In genomic region chr5:73881941-73882340, GRCm38 (mm10) we compare ENCODE assay signal across 9 mouse cellular contexts.
DNase-seq lines count a peak whose midpoint lies in the region; ATAC-seq and TF ChIP-seq lines count a peak whose summit lies in the region.
"Had no signal": no experiment of that assay in that cellular context is flagged by ENCODE, and none has a peak within 500 bp of the region (broad histone marks: within the 10 kb centered on the region; RNA-seq: fewer than 3 reads in every experiment).

No protein-coding gene starts in this region.

- TF ChIP-seq EP300 in lung, postnatal 0 days (IDR thresholded peaks at IDR 0.05) = peak; percentile 72

- no peaks in the 10 kb centered on the region for H3K27me3 ChIP-seq in midbrain, postnatal 0 days (ENCODE audit: insufficient read depth, low read length)
- no peaks in the 10 kb centered on the region for H3K27me3 ChIP-seq in midbrain, embryonic 13.5 days
- no peaks in the 10 kb centered on the region for H3K27me3 ChIP-seq in intestine, embryonic 16.5 days (replicated peaks; ENCODE audit: control insufficient read depth, insufficient read depth, low read length)
- no peaks in the 10 kb centered on the region for H3K27me3 ChIP-seq in lung, postnatal 0 days (replicated peaks; ENCODE audit: insufficient read depth, low read length)
- H3K27me3 ChIP-seq: neural tube, embryonic 12.5 days had no signal

- no peak for ATAC-seq in midbrain, postnatal 0 days (ENCODE audit: low FRiP score)
- ATAC-seq in midbrain, embryonic 13.5 days = no peak
- ATAC-seq in intestine, embryonic 16.5 days = 0 out of 2 replicates have a peak, but pooled peaks have one; percentile 21
- peak; percentile 96 for ATAC-seq in lung, postnatal 0 days

- TF ChIP-seq CTCF in midbrain, postnatal 0 days (IDR thresholded peaks at IDR 0.05) = no peak
- peak; percentile 39 for TF ChIP-seq CTCF in lung, postnatal 0 days (IDR thresholded peaks at IDR 0.05)

- peak; percentile 51 for DNase-seq in midbrain, postnatal 0 days (ENCODE audit: low spot score)
- DNase-seq in embryo, embryonic 9.5 days (ENCODE audit: extremely low spot score) = peak; percentile 55
- peak; percentile 83 for DNase-seq in lung, postnatal 0 days (ENCODE audit: low spot score)
- DNase-seq in right cerebral cortex, adult 2 months (ENCODE audit: low spot score in 2 of 2) = no peak
- no peak for DNase-seq in layer of hippocampus, adult 9-11 months
- DNase-seq in MN1 (ENCODE audit: low spot score) = no peak

- no peak overlapping the region for H3K4me2 ChIP-seq in midbrain, postnatal 0 days (ENCODE audit: low read depth, low read length, poor library complexity, severe bottlenecking)
- H3K4me2 ChIP-seq in midbrain, embryonic 13.5 days (replicated peaks) = no peak overlapping the region
- no peak overlapping the region for H3K4me2 ChIP-seq in intestine, embryonic 16.5 days (ENCODE audit: low read depth, low read length)
- H3K4me2 ChIP-seq in lung, postnatal 0 days (replicated peaks; ENCODE audit: low read depth, low read length) = no peak overlapping the region
- H3K4me2 ChIP-seq: neural tube, embryonic 12.5 days had no signal

- H3K9me3 ChIP-seq in midbrain, postnatal 0 days (ENCODE audit: low read length) = no peaks in the 10 kb centered on the region
- H3K9me3 ChIP-seq in midbrain, embryonic 13.5 days = no peaks in the 10 kb centered on the region
- no peaks in the 10 kb centered on the region for H3K9me3 ChIP-seq in intestine, embryonic 16.5 days (ENCODE audit: control insufficient read depth, low read length)
- H3K9me3 ChIP-seq in lung, postnatal 0 days (ENCODE audit: low read length) = no peaks in the 10 kb centered on the region
- H3K9me3 ChIP-seq: neural tube, embryonic 12.5 days had no signal

- WGBS in midbrain, postnatal 0 days = 74% methylated on average over 5 of the region's 5 CpGs
- WGBS in midbrain, embryonic 13.5 days = 88% methylated on average over 5 of the region's 5 CpGs
- WGBS in intestine, embryonic 16.5 days = 33% methylated on average over 5 of the region's 5 CpGs
- 35% methylated on average over 5 of the region's 5 CpGs for whole genome bisulfite sequencing in lung, postnatal 0 days

- H3K27ac ChIP-seq in midbrain, postnatal 0 days (ENCODE audit: low read depth, low read length) = no peak overlapping the region
- H3K27ac ChIP-seq in midbrain, embryonic 13.5 days = no peak overlapping the region
- H3K27ac ChIP-seq in intestine, embryonic 16.5 days (ENCODE audit: low read length) = no peak overlapping the region
- no peak overlapping the region for H3K27ac ChIP-seq in lung, postnatal 0 days (ENCODE audit: low read length)
- H3K27ac ChIP-seq: neural tube, embryonic 12.5 days had no signal

- no peak overlapping the region for H3K9ac ChIP-seq in midbrain, postnatal 0 days (replicated peaks; ENCODE audit: low read length, poor library complexity, severe bottlenecking)
- H3K9ac ChIP-seq in midbrain, embryonic 13.5 days (replicated peaks) = no peak overlapping the region
- H3K9ac ChIP-seq in intestine, embryonic 16.5 days (ENCODE audit: low read depth, low read length) = no peak overlapping the region
- no peak overlapping the region for H3K9ac ChIP-seq in lung, postnatal 0 days (replicated peaks; ENCODE audit: low read depth)
- H3K9ac ChIP-seq: neural tube, embryonic 12.5 days had no signal

- H3K4me1 ChIP-seq in midbrain, postnatal 0 days (ENCODE audit: insufficient read depth, low read length) = no peaks in the 10 kb centered on the region
- H3K4me1 ChIP-seq in midbrain, embryonic 13.5 days (replicated peaks) = no peaks in the 10 kb centered on the region
- no peaks in the 10 kb centered on the region for H3K4me1 ChIP-seq in intestine, embryonic 16.5 days (ENCODE audit: control insufficient read depth, insufficient read depth, low read length)
- H3K4me1 ChIP-seq in lung, postnatal 0 days (ENCODE audit: insufficient read depth, low read depth, low read length) = no peaks in the 10 kb centered on the region

- H3K36me3 ChIP-seq in midbrain, postnatal 0 days (ENCODE audit: insufficient read depth, low read length) = no peaks in the 10 kb centered on the region
- H3K36me3 ChIP-seq in midbrain, embryonic 13.5 days = no peaks in the 10 kb centered on the region
- H3K36me3 ChIP-seq in intestine, embryonic 16.5 days (ENCODE audit: control insufficient read depth, insufficient read depth, low read length) = no peaks in the 10 kb centered on the region
- no peaks in the 10 kb centered on the region for H3K36me3 ChIP-seq in lung, postnatal 0 days (ENCODE audit: insufficient read depth, low read length)
- H3K36me3 ChIP-seq: neural tube, embryonic 12.5 days had no signal

- no peak overlapping the region for H3K4me3 ChIP-seq in midbrain, postnatal 0 days (ENCODE audit: low read depth, low read length)
- no peak overlapping the region for H3K4me3 ChIP-seq in midbrain, embryonic 13.5 days (replicated peaks)
- H3K4me3 ChIP-seq in intestine, embryonic 16.5 days (ENCODE audit: low read length) = no peak overlapping the region
- no peak overlapping the region for H3K4me3 ChIP-seq in lung, postnatal 0 days (ENCODE audit: low read depth, low read length)
- H3K4me3 ChIP-seq: neural tube, embryonic 12.5 days had no signal

Comparison
In these comparisons a context has a peak if more than half of its experiments do, and no peak if none do; other contexts are left out.
1. ATAC-seq: peak in intestine, embryonic 16.5 days (single experiment) and lung, postnatal 0 days (single experiment); none in midbrain, postnatal 0 days (single experiment) and midbrain, embryonic 13.5 days (single experiment).
2. DNase-seq: peak in midbrain, postnatal 0 days (single experiment), embryo, embryonic 9.5 days (single experiment) and lung, postnatal 0 days (single experiment); none in right cerebral cortex, adult 2 months (0 of 2), layer of hippocampus, adult 9-11 months (single experiment) and MN1 (single experiment).